In genomic region chr1:171278436-171278835, GRCm38 (mm10) we compare ENCODE assay signal across 18 mouse cellular contexts. TPM values are rescaled to one million over a fixed set of nuclear protein-coding genes. Genes with fewer than 3 reads are reported as not detected.
DNase-seq lines count a peak whose midpoint lies in the region; ATAC-seq and TF ChIP-seq lines count a peak whose summit lies in the region.
"Had no signal": no experiment of that assay in that cellular context is flagged by ENCODE, and none has a peak within 500 bp of the region (broad histone marks: within the 10 kb centered on the region; RNA-seq: fewer than 3 reads in every experiment).

No protein-coding gene starts in this region.

- H3K9me3 ChIP-seq in liver, embryonic 15.5 days (replicated peaks), result no peaks in the 10 kb centered on the region
- H3K9me3 ChIP-seq: forebrain, embryonic 10.5 days; hindbrain, embryonic 10.5 days; midbrain, embryonic 12.5 days had no signal

- no peak for TF ChIP-seq CTCF in bone marrow, adult 2 months (IDR thresholded peaks at IDR 0.05; ENCODE audit: control insufficient read depth, insufficient read depth, low read length)

- peak overlapping the region; percentile 81 for H3K4me2 ChIP-seq in liver, embryonic 15.5 days
- H3K4me2 ChIP-seq: midbrain, embryonic 12.5 days had no signal

- H3K27ac ChIP-seq in bone marrow, adult 2 months (ENCODE audit: control insufficient read depth, insufficient read depth, low read depth, low read length, poor library complexity), result no peak overlapping the region
- peak overlapping the region; percentile 98 for H3K27ac ChIP-seq in liver, embryonic 15.5 days (replicated peaks)
- H3K27ac ChIP-seq: forebrain, embryonic 10.5 days; gastrocnemius, adult 2 months; hindbrain, embryonic 10.5 days; hindbrain, postnatal 0 days; midbrain, embryonic 12.5 days had no signal

- TF ChIP-seq POLR2A in bone marrow, adult 2 months (IDR thresholded peaks at IDR 0.05; ENCODE audit: borderline replicate concordance, control insufficient read depth, low read depth, low read length), result no peak

- H3K9ac ChIP-seq in liver, embryonic 15.5 days, result peak overlapping the region; percentile 90; the same call in 1 of the 2 replicates
- H3K9ac ChIP-seq: lung, embryonic 14.5 days; midbrain, embryonic 12.5 days had no signal

- peak overlapping the region; percentile 23 for H3K4me3 ChIP-seq in bone marrow, adult 2 months (replicated peaks; ENCODE audit: control insufficient read depth, low read depth, low read length)
- H3K4me3 ChIP-seq in liver, embryonic 15.5 days (replicated peaks), result peak overlapping the region; percentile 73
- H3K4me3 ChIP-seq: gastrocnemius, adult 2 months; midbrain, embryonic 12.5 days had no signal

- peak; percentile 4 for DNase-seq in cerebellum, adult 9-11 months
- no peak for DNase-seq in cerebellum, postnatal 25 days
- DNase-seq in kidney, adult 11 months, result peak; percentile 1
- no peak for DNase-seq in kidney, adult 18-20 months
- DNase-seq in gastrocnemius, postnatal 10 days, result no peak
- DNase-seq: embryo, embryonic 11 days; gastrocnemius, adult 2 months; kidney, adult 9 months; kidney, postnatal 36 days; lung, embryonic 14.5 days; thymus, postnatal 4 days had no signal

- peaks cover 1% of the 10 kb centered on the region; the same call in 1 of the 2 replicates for H3K4me1 ChIP-seq in bone marrow, adult 2 months (ENCODE audit: control insufficient read depth, insufficient read depth, low read length)
- peaks cover 78% of the 10 kb centered on the region for H3K4me1 ChIP-seq in liver, embryonic 15.5 days (replicated peaks)

- 96% methylated on average over 8 of the region's 8 CpGs for WGBS in bone marrow, adult 2 months
- 93% methylated on average over 8 of the region's 8 CpGs for WGBS in liver, embryonic 15.5 days (ENCODE audit: insufficient replicate concordance)

- peaks cover 81% of the 10 kb centered on the region for H3K36me3 ChIP-seq in liver, embryonic 15.5 days (replicated peaks)

- no peaks in the 10 kb centered on the region for H3K27me3 ChIP-seq in liver, embryonic 15.5 days
- H3K27me3 ChIP-seq: CH12.LX; midbrain, embryonic 12.5 days had no signal

- no peak for ATAC-seq in liver, embryonic 15.5 days (ENCODE audit: insufficient read depth)
- ATAC-seq: hindbrain, postnatal 0 days had no signal

RNA-seq across cellular contexts. Expression of gene Ppox, which starts 2.5 kb away (rescaled TPM):
- polyA plus RNA-seq in bone marrow, adult 2 months (2011; ENCODE audit: insufficient read depth, insufficient read length, low replicate concordance, missing spikeins), result 197 and 282 TPM in 2 replicates
- 214 and 226 TPM in 2 replicates for polyA plus RNA-seq in liver, embryonic 15.5 days (2015; fragmentation: Nextera tagmentation; extraction: Ambion mirVana)
- total RNA-seq in gastrocnemius, postnatal 10 days (2021), result 10 to 100 TPM; 11.6 to 15.1 TPM

RNA-seq across cellular contexts. Expression of gene B4galt3, which starts 8.3 kb away (rescaled TPM):
- polyA plus RNA-seq in bone marrow, adult 2 months (2011; ENCODE audit: insufficient read depth, insufficient read length, low replicate concordance, missing spikeins), result 29.8 and 67.5 TPM in 2 replicates
- polyA plus RNA-seq in liver, embryonic 15.5 days (2015; fragmentation: Nextera tagmentation; extraction: Ambion mirVana), result 21.9 and 23.5 TPM in 2 replicates
- total RNA-seq in gastrocnemius, postnatal 10 days (2021), result 10 to 100 TPM; 11.0 to 17.6 TPM

RNA-seq across cellular contexts. Expression of gene Usp21, which starts 9.4 kb away (rescaled TPM):
- polyA plus RNA-seq in bone marrow, adult 2 months (2011; ENCODE audit: insufficient read depth, insufficient read length, low replicate concordance, missing spikeins), result 39.1 and 60.0 TPM in 2 replicates
- 24.9 and 28.5 TPM in 2 replicates for polyA plus RNA-seq in liver, embryonic 15.5 days (2015; fragmentation: Nextera tagmentation; extraction: Ambion mirVana)
- total RNA-seq in gastrocnemius, postnatal 10 days (2021), result 10 to 100 TPM; 15.3 to 19.7 TPM

RNA-seq across cellular contexts. Expression of gene Ufc1, which starts 16.4 kb away (rescaled TPM):
- polyA plus RNA-seq in bone marrow, adult 2 months (2011; ENCODE audit: insufficient read depth, insufficient read length, low replicate concordance, missing spikeins), result 34.0 and 84.2 TPM in 2 replicates
- 40.6 and 41.4 TPM in 2 replicates for polyA plus RNA-seq in liver, embryonic 15.5 days (2015; fragmentation: Nextera tagmentation; extraction: Ambion mirVana)
- total RNA-seq in gastrocnemius, postnatal 10 days (2021), result 10 to 100 TPM; 81.8 to 87.9 TPM

RNA-seq across cellular contexts. Expression of gene Ndufs2, which starts 27.2 kb away (rescaled TPM):
- polyA plus RNA-seq in bone marrow, adult 2 months (2011; ENCODE audit: insufficient read depth, insufficient read length, low replicate concordance, missing spikeins), result 109 and 134 TPM in 2 replicates
- polyA plus RNA-seq in liver, embryonic 15.5 days (2015; fragmentation: Nextera tagmentation; extraction: Ambion mirVana), result 137 and 144 TPM in 2 replicates
- total RNA-seq in gastrocnemius, postnatal 10 days (2021), result 100 to 1,000 TPM; 468 to 578 TPM

Comparison
In these comparisons a context has a peak if more than half of its experiments do, and no peak if none do; other contexts are left out.
1. DNase-seq: peak in cerebellum, adult 9-11 months (single experiment) and kidney, adult 11 months (single experiment); none in cerebellum, postnatal 25 days (0 of 2), kidney, adult 18-20 months (single experiment) and gastrocnemius, postnatal 10 days (single experiment).